Mouse (Mus musculus) forebrain, embryonic 16.5 days (tissue): Measurements from ENCODE around the gene Ccnf. TPM values are rescaled to one million over a fixed set of nuclear protein-coding genes. Genes with fewer than 3 reads are reported as not detected.

Experiments
- ATAC-seq: fragments of 200-750 bp; cut with Nextera tagmentation; 2 replicates; pipeline ENCODE4 v1.8.0; 2017; ENCODE audit warnings: mild to moderate bottlenecking, moderate library complexity
- H3K27ac ChIP-seq: fragments of 300-500 bp; sonication (generic); 2 replicates; pipeline ENCODE4 v1.5.1; 2014; ENCODE audit warnings: low read length, control low read depth
- H3K27me3 ChIP-seq: fragments of 300-500 bp; sonication (generic); replicated peaks from 2 replicates; pipeline ENCODE4 v1.6.1; 2014; ENCODE audit warnings: low read length; ENCODE audit not compliant: control insufficient read depth, insufficient read depth
- H3K36me3 ChIP-seq: fragments of 300-500 bp; sonication (generic); 2 replicates; pipeline ENCODE4 v1.6.1; 2014; ENCODE audit not compliant: control insufficient read depth, insufficient read depth
- H3K4me1 ChIP-seq: fragments of 300-500 bp; sonication (generic); replicated peaks from 2 replicates; pipeline ENCODE4 v1.6.1; 2014; ENCODE audit warnings: low read length; ENCODE audit not compliant: control insufficient read depth, insufficient read depth
- H3K4me2 ChIP-seq: fragments of 300-500 bp; sonication (generic); 2 replicates; pipeline ENCODE4 v1.6.1; 2014; ENCODE audit warnings: mild to moderate bottlenecking, low read length, control low read depth
- H3K4me3 ChIP-seq: fragments of 300-500 bp; sonication (generic); replicated peaks from 2 replicates; pipeline ENCODE4 v1.5.1; 2014; ENCODE audit warnings: mild to moderate bottlenecking, low read length, control low read depth
- H3K9ac ChIP-seq: fragments of 300-500 bp; sonication (generic); replicated peaks from 2 replicates; pipeline ENCODE4 v1.6.1; 2014; ENCODE audit warnings: low read depth, low read length, control low read depth
- H3K9me3 ChIP-seq: fragments of 300-500 bp; sonication (generic); 2 replicates; pipeline ENCODE4 v1.6.1; 2016; ENCODE audit warnings: low read length; ENCODE audit not compliant: control insufficient read depth
- WGBS: fragments of 180-500 bp; shearing (Covaris S2); extraction: QIAGEN DNeasy Blood & Tissue Kit; methylation state at CpG from one replicate; pipeline ENCODE4 v1.1.7; 2014; 5-methylcytosine and 5-hydroxymethylcytosine counted together
- polyA plus RNA-seq: library from polyadenylated mRNA; unstranded; fragments of >200 nt; fragmentation: Nextera tagmentation; extraction: Ambion mirVana; gene quantifications from 2 replicates; pipeline ENCODE4 v1.2.1, GENCODE M21; 2015

Ccnf gene
- polyA plus RNA-seq, 1 experiment from 2014 or later: 26.0 TPM

DNA sequence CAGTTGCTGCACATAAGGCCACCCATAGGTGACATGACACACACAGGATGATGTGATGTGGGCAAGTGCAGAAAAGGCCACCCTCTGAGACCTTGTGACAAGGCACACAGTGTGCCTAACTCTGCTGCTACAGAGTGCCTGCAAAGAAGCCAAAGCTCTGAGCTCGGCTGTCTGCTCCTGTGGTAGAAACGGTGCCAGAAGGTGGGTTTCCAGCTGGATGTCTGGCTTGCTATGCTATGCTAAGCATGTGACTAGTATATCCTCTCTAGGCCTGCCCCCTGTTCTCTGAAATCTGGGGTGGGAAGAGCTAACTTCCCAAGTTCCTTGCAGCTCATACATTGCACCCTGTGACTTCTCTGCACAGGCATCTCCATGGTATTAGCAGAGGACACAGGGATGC, 13.5 kb upstream of the Ccnf start:
- Histone ChIP-seq H3K4me1 (no peaks in the 10 kb centered on the region), H3K9ac (no peak overlapping the region), H3K27ac (no peak overlapping the region), H3K9me3 (no peaks in the 10 kb centered on the region), H3K4me2 (no peak overlapping the region), H3K36me3 (no peaks in the 10 kb centered on the region), H3K27me3 (no peaks in the 10 kb centered on the region), H3K4me3 (no peak overlapping the region)
- WGBS: 69% methylated on average over 2 of the region's 2 CpGs
- ATAC-seq: no peak

DNA sequence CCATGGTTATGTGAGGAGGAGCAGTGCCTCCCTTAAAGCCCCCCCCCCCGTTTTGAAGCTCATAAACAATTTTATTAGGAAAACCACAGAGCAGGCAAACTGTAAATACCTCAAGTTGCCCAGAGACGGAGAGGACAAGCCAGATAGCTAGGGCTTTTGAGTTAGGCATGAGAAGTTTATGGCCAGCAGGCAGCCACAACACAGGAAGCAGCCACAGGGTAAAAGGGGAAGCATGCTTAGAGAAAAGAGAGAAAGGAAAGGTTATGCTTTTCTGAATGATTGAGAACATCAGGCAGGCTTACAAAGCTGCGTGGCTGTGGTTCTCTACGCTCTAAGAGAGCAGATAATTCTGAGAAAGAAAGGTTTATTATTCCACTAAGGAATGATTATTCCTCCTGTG, 9.2 kb upstream of the Ccnf start:
- H3K4me2 ChIP-seq: no peak overlapping the region
- ATAC-seq: no peak
- H3K36me3 ChIP-seq: no peaks in the 10 kb centered on the region
- no peak overlapping the region for H3K4me3 ChIP-seq
- H3K9ac ChIP-seq: no peak overlapping the region
- no peaks in the 10 kb centered on the region for H3K4me1 ChIP-seq
- no peak overlapping the region for H3K27ac ChIP-seq
- H3K9me3 ChIP-seq: no peaks in the 10 kb centered on the region
- WGBS: 71% methylated on average over 4 of the region's 4 CpGs
- H3K27me3 ChIP-seq: no peaks in the 10 kb centered on the region

DNA sequence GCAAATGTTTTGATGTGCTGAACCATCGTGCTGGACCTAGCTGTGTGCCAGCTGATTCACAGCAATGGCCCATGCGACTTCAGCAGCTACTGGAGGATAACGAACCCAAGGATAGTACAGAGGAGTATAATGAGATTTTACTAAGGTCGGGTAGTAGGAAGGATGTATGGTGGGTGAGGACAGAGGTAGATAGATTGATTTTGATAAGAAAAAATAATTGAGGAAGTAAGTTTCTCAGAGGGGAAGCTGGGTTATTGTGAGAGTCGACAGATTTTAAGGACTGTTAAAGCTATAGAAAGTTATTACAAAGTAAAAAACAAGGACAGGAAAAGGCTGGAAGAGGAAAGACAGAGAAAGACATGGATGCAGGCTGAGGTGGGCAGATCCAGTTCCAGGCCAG, 8.4 kb upstream of the Ccnf start:
- Histone ChIP-seq H3K36me3 (no peaks in the 10 kb centered on the region), H3K4me1 (no peaks in the 10 kb centered on the region), H3K27ac (no peak overlapping the region), H3K4me2 (no peak overlapping the region), H3K9me3 (no peaks in the 10 kb centered on the region), H3K27me3 (no peaks in the 10 kb centered on the region), H3K4me3 (no peak overlapping the region), H3K9ac (no peak overlapping the region)
- 70% methylated on average over 5 of the region's 5 CpGs for WGBS
- no peak for ATAC-seq

DNA sequence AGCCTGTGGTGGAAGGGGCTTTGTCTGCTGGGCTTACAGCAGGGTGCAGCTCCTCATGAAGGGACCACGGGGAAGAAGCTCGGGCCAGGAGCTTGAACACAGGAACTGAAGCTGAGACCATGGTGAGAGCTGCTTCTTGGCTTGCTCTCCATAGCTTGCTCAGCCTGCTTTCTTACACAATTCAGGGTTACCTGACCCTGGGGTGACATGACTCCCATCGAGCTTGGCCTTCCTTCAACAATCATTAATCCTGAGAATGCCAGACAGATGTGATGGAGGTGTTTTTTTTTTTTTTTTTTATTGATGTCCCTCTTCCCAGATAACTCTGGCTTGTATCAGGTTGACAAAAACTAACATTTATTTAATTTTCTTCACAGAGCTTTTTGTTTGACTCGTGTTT, 7.7 kb upstream of the Ccnf start:
- 66% methylated on average over 4 of the region's 4 CpGs for WGBS
- H3K27ac ChIP-seq: no peak overlapping the region
- H3K4me3 ChIP-seq: no peak overlapping the region
- no peak overlapping the region for H3K9ac ChIP-seq
- H3K9me3 ChIP-seq: no peaks in the 10 kb centered on the region
- ATAC-seq: no peak
- no peaks in the 10 kb centered on the region for H3K4me1 ChIP-seq
- no peaks in the 10 kb centered on the region for H3K36me3 ChIP-seq
- H3K4me2 ChIP-seq: no peak overlapping the region
- H3K27me3 ChIP-seq: no peaks in the 10 kb centered on the region

GRCm38 (mm10) chr17:24252329-24252728, 1.0 kb upstream of the Ccnf start:
- Histone ChIP-seq H3K27ac (no peak overlapping the region), H3K9ac (no peak overlapping the region), H3K4me1 (peaks cover 13% of the 10 kb centered on the region), H3K4me3 (no peak overlapping the region), H3K36me3 (peaks cover 6% of the 10 kb centered on the region; the same call in 1 of the 2 replicates), H3K9me3 (no peaks in the 10 kb centered on the region), H3K4me2 (no peak overlapping the region), H3K27me3 (no peaks in the 10 kb centered on the region)
- no peak for ATAC-seq
- WGBS: 97% methylated on average over 2 of the region's 2 CpGs

GRCm38 (mm10) chr17:24250988-24251319, 330 bp downstream of the Ccnf start:
- peak overlapping the region; percentile 87 for H3K4me3 ChIP-seq
- H3K4me2 ChIP-seq: peak overlapping the region; percentile 94
- ATAC-seq: no peak
- peaks cover 6% of the 10 kb centered on the region; the same call in 1 of the 2 replicates for H3K36me3 ChIP-seq
- under 1% methylated on average over 32 of the region's 32 CpGs for WGBS
- peaks cover 13% of the 10 kb centered on the region for H3K4me1 ChIP-seq
- peak overlapping the region; percentile 90 for H3K9ac ChIP-seq
- H3K9me3 ChIP-seq: no peaks in the 10 kb centered on the region
- H3K27me3 ChIP-seq: no peaks in the 10 kb centered on the region
- no peak overlapping the region; the same call in 1 of the 2 replicates for H3K27ac ChIP-seq

DNA sequence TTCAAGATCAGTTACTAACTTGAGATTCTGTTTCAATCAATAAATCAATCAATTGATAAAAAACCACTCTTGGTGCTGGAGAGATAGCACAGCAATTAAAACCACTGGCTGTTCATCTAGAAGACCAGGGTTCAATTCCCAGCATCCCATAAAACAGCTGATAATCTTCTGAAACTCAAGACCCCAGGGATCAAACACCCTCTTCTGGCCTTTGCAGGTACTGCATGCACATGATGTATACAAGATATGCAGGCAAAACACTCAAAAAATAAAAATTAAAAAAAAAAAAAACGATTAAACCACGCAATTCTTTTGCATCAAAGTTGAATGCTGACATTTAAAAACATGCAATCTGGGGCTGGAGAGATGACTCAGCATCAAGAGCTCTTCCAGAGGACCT, 2.6 kb downstream of the Ccnf start:
- H3K4me1 ChIP-seq: peaks cover 13% of the 10 kb centered on the region

GRCm38 (mm10) chr17:24244061-24244460, 7.2 kb downstream of the Ccnf start:
- Histone ChIP-seq H3K27me3 (no peaks in the 10 kb centered on the region), H3K4me2 (no peak overlapping the region), H3K9me3 (peaks cover 4% of the 10 kb centered on the region; the same call in 1 of the 2 replicates), H3K4me1 (no peaks in the 10 kb centered on the region), H3K4me3 (no peak overlapping the region), H3K27ac (no peak overlapping the region), H3K36me3 (peaks cover 26% of the 10 kb centered on the region), H3K9ac (no peak overlapping the region)
- no peak for ATAC-seq
- 98% methylated on average over 8 of the region's 8 CpGs for WGBS

More for the DNA sequence above, 2.6 kb downstream of the Ccnf start:
- H3K9me3 ChIP-seq: peaks cover 2% of the 10 kb centered on the region; the same call in 1 of the 2 replicates
- no peak overlapping the region for H3K9ac ChIP-seq
- H3K4me2 ChIP-seq: no peak overlapping the region
- H3K27ac ChIP-seq: no peak overlapping the region
- H3K4me3 ChIP-seq: no peak overlapping the region
- no peaks in the 10 kb centered on the region for H3K27me3 ChIP-seq
- WGBS: 97% methylated on average over 2 of the region's 2 CpGs
- H3K36me3 ChIP-seq: peaks cover 15% of the 10 kb centered on the region
- ATAC-seq: no peak

GRCm38 (mm10) chr17:24243311-24243969, 7.8 kb downstream of the Ccnf start:
- H3K27me3 ChIP-seq: no peaks in the 10 kb centered on the region
- H3K4me1 ChIP-seq: no peaks in the 10 kb centered on the region
- peaks cover 25% of the 10 kb centered on the region for H3K36me3 ChIP-seq
- no peak overlapping the region for H3K4me3 ChIP-seq
- no peak overlapping the region for H3K27ac ChIP-seq
- no peak for ATAC-seq
- no peak overlapping the region for H3K9ac ChIP-seq
- H3K9me3 ChIP-seq: peaks cover 4% of the 10 kb centered on the region; the same call in 1 of the 2 replicates
- H3K4me2 ChIP-seq: no peak overlapping the region
- WGBS: 89% methylated on average over 4 of the region's 4 CpGs

DNA sequence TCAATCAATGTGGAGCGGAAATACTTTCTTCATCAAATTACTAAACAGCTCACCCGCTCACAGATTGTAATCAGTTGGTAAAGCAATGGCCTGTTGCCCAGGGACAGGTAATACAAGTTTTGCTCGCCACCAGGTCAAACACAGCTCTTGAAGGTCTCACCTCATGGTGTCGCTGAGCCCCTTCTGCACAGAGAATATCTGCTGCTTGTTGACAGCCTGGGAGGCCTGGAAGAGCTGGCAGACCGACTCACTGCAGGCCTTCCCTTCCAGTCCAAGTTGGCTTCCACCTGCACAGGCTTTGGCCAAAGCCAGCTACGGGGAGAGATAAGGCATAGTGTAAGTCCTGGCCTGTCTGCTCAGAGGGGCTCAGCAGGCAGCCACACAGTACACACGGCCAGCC, 14.4 kb downstream of the Ccnf start:
- Histone ChIP-seq H3K4me1 (no peaks in the 10 kb centered on the region), H3K36me3 (peaks cover 11% of the 10 kb centered on the region), H3K4me2 (no peak overlapping the region), H3K27me3 (no peaks in the 10 kb centered on the region), H3K9ac (no peak overlapping the region), H3K27ac (no peak overlapping the region), H3K9me3 (no peaks in the 10 kb centered on the region), H3K4me3 (no peak overlapping the region)
- no peak for ATAC-seq
- 92% methylated on average over 7 of the region's 7 CpGs for WGBS
